Mouse (Mus musculus) liver, embryonic 14.5 days (tissue): ENCODE measurements around the gene Abcf3. TPM values are rescaled to one million over a fixed set of nuclear protein-coding genes. Genes with fewer than 3 reads are reported as not detected.

Source experiments
- ATAC-seq: fragments of 200-750 bp; cut with Nextera tagmentation; 2 replicates; pipeline ENCODE4 v1.8.0; 2017; ENCODE audit warnings: moderate number of reproducible peaks, mild to moderate bottlenecking, moderate library complexity; ENCODE audit not compliant: insufficient read depth
- DNase-seq, 3 experiments: peaks; one replicate each; pipeline ENCODE4 v3.0.0-alpha.2; 2012 to 2013; ENCODE audit warnings: low read depth in 3 of 3, low spot score in 3 of 3
- H3K27ac ChIP-seq: fragments of 300-500 bp; sonication (generic); 2 replicates; pipeline ENCODE4 v1.5.1; 2014; ENCODE audit warnings: moderate library complexity, mild to moderate bottlenecking, control low read depth, inconsistent platforms
- H3K27me3 ChIP-seq: fragments of 300-500 bp; sonication (generic); 2 replicates; pipeline ENCODE4 v1.6.1; 2014; ENCODE audit warnings: mild to moderate bottlenecking, low read length, moderate library complexity; ENCODE audit not compliant: control insufficient read depth, insufficient read depth
- H3K36me3 ChIP-seq: fragments of 300-500 bp; sonication (generic); replicated peaks from 2 replicates; pipeline ENCODE4 v1.6.1; 2014; ENCODE audit warnings: low read depth; ENCODE audit not compliant: control insufficient read depth, insufficient read depth
- H3K4me1 ChIP-seq, 2 experiments: fragments of 200-500 bp in 1 of 2; fragments of 300-500 bp in 1 of 2; sonication (generic) in 1 of 2; replicated peaks; 2 replicates each; pipeline ENCODE4 v1.6.1; 2012 to 2014; ENCODE audit warnings: antibody characterized with exemption in 1 of 2, inconsistent platforms in 1 of 2, low read length in 1 of 2; ENCODE audit not compliant: control insufficient read depth in 2 of 2, insufficient read depth in 2 of 2
- H3K4me2 ChIP-seq: fragments of 300-500 bp; sonication (generic); 2 replicates; pipeline ENCODE4 v1.6.1; 2014; ENCODE audit warnings: low read depth, mild to moderate bottlenecking, control low read depth, moderate library complexity
- H3K4me3 ChIP-seq, 2 experiments: fragments of 200-500 bp in 1 of 2; fragments of 300-500 bp in 1 of 2; sonication (generic) in 1 of 2; 2 replicates each; pipeline ENCODE4 v1.5.1; 2012 to 2014; ENCODE audit warnings: low read depth in 2 of 2, low read length in 2 of 2, mild to moderate bottlenecking in 2 of 2, control low read depth in 1 of 2, inconsistent platforms in 1 of 2, moderate library complexity in 1 of 2; ENCODE audit not compliant: insufficient read depth in 1 of 2
- H3K9ac ChIP-seq: fragments of 300-500 bp; sonication (generic); replicated peaks from 2 replicates; pipeline ENCODE4 v1.6.1; 2014; ENCODE audit warnings: mild to moderate bottlenecking, control low read depth, moderate library complexity
- H3K9me3 ChIP-seq: fragments of 300-500 bp; sonication (generic); 2 replicates; pipeline ENCODE4 v1.6.1; 2016; ENCODE audit warnings: low read length, mixed read lengths; ENCODE audit not compliant: control insufficient read depth
- CTCF ChIP-seq: IDR thresholded peaks from 2 replicates; pipeline ENCODE4 v1.5.1; 2016; ENCODE audit warnings: antibody characterized with exemption, low read depth, control low read depth
- EP300 ChIP-seq: IDR thresholded peaks from 2 replicates; pipeline ENCODE4 v1.6.1; 2016; ENCODE audit warnings: antibody characterized with exemption, low read depth
- WGBS: fragments of 180-500 bp; shearing (Covaris S2); extraction: QIAGEN DNeasy Blood & Tissue Kit; methylation state at CpG from one replicate; pipeline ENCODE4 v1.1.7; 2014; ENCODE audit not compliant: insufficient replicate concordance; 5-methylcytosine and 5-hydroxymethylcytosine counted together
- polyA plus RNA-seq, 2 experiments: library from polyadenylated mRNA; depleted of rRNA in 1 of 2; stranded (reverse) in 1 of 2; unstranded in 1 of 2; fragments of >200 nt; fragmentation: Nextera tagmentation in 1 of 2; extraction: Ambion mirVana in 1 of 2; gene quantifications; 2 replicates each; pipeline versions ENCODE4 v1.2.1 to v1.2.3; 2012 to 2014

Abcf3 gene
- polyA plus RNA-seq, 2 experiments = 14.3 to 19.5 TPM

DNA sequence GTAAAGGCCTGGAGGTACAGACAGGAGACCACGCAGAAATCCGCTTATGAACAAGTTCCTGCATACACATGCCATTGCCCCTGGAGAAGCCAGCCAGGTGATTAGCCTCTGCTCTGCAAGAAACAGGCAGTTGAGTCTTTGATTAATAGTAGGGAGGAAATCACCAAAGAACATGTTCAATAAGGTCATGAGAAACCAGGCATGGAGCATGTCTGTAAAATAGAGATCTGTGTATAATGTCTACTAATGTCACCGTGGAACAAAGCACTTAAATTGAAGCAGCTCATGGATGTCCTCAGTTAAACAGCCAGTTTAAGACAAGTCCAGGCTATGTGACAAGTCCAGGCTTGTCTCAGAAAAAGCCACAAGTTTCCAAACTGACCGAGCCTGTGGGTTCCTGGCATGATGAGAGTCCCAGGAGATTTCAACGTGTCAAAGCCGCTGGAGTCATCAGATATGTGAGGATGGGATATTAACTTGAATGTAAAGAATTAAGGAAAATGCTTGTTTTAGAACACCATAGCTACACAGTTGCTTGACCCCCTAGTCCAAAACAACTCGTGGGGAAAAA, 37.0 kb upstream of the Abcf3 start:
- Histone ChIP-seq H3K4me2 (no peak overlapping the region), H3K4me3 (no peak overlapping the region), H3K9ac (no peak overlapping the region), H3K27me3 (no peaks in the 10 kb centered on the region), H3K4me1 (no peaks in the 10 kb centered on the region), H3K27ac (no peak overlapping the region), H3K9me3 (no peaks in the 10 kb centered on the region), H3K36me3 (peaks cover 43% of the 10 kb centered on the region)
- DNase-seq (no peak), ATAC-seq (no peak)
- WGBS = 73% methylated on average over 7 of the region's 7 CpGs
- TF ChIP-seq EP300 (no peak), CTCF (no peak)

DNA sequence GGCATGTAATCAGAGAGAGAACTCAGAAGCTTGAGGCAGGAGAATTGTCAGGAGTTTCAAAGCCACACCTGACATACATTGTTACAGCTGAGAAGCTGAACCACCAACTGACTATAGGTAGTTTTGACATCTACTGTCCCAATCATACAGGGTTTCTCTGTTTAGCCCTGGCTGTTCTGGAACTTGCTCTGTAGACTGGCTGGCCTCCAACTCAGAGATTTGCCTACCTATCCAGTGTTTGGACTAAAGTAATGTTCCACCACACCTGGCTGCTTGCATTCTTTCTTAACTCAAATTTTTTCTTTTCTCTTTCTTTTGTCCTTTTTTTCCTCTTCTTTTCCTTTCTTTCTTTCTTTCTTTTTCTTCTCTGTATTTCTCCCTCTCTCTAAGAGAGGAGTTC, 32.3 kb upstream of the Abcf3 start:
- H3K9me3 ChIP-seq = no peaks in the 10 kb centered on the region
- H3K4me3 ChIP-seq = peak overlapping the region in 1 of 2 experiments; percentile 87; a peak in 2 of 4 replicates
- peak overlapping the region; percentile 88 for H3K9ac ChIP-seq
- TF ChIP-seq CTCF (no peak), EP300 (no peak)
- no peak for ATAC-seq
- peaks cover 5% of the 10 kb centered on the region for H3K36me3 ChIP-seq
- H3K4me2 ChIP-seq = peak overlapping the region; percentile 77
- no peaks in the 10 kb centered on the region for H3K27me3 ChIP-seq
- DNase-seq = no peak
- H3K4me1 ChIP-seq = peaks cover 5 to 9% of the 10 kb centered on the region in 2 experiments; a peak in 3 of 4 replicates
- peak overlapping the region; percentile 42; the same call in 1 of the 2 replicates for H3K27ac ChIP-seq

DNA sequence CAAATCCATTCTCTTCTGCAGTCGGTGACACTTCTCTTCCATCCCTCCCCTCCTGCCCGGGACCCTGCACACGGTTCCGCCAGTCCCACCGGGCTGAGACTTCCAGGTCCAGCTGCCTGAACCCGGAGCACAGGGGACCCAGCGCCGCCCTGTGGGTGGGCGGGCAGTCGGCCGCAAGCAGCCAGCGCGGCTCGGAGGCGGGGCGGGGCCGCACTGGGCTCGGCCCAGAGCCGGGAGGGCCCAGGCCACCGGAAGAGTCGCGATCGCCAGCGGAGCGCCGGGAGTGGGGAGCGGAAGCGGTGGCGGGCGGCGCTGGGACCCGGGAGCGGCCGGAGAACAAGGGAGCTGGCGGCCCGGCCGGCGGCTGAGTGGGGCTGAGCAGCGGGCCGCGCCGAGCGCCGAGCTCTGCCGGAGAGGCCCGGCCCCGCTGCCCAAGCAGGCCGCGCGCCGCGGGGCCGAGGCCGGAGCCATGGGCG, 31.6 kb upstream of the Abcf3 start, which contains the start of gene Dvl3:
TSS of gene Dvl3 (plus strand) at position 257 of the 476 bp plus-strand sequence.
- H3K27me3 ChIP-seq = no peaks in the 10 kb centered on the region
- WGBS = under 1% methylated on average over 55 of the region's 55 CpGs
- peak; percentile 96 for ATAC-seq
- H3K9ac ChIP-seq = peak within 1 kb of the TSS; percentile 88
- H3K4me2 ChIP-seq = peak within 1 kb of the TSS; percentile 77
- H3K36me3 ChIP-seq = no peaks in the 10 kb centered on the region; the same call in 1 of the 2 replicates
- TF ChIP-seq EP300 (no peak), CTCF (peak; percentile 65)
- H3K9me3 ChIP-seq = no peaks in the 10 kb centered on the region
- H3K4me3 ChIP-seq = peak within 1 kb of the TSS; percentile 72 to 87
- peak within 1 kb of the TSS; percentile 43 for H3K27ac ChIP-seq
- H3K4me1 ChIP-seq = peaks cover 5 to 9% of the 10 kb centered on the region in 2 experiments; a peak in 3 of 4 replicates
- DNase-seq = peak; percentile 73 to 76 (median 75)

DNA sequence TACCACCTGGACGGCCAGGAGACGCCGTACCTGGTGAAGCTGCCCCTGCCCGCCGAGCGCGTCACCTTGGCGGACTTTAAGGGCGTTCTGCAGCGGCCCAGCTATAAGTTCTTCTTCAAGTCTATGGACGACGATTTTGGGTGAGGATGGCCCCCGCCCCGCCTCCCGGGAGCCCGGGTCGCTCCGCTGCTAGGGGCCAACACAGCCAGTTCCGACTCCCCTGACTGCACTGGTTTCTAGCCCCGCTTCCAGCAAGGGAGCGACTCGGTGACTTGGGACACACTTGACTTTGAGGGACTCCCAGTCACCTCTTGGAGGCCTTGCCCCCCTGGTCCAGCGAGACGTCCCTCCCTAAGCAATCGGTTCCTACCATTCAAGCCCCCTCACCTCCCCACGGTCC, 31.2 kb upstream of the Abcf3 start:
- WGBS = under 1% methylated on average over 26 of the region's 26 CpGs
- Histone ChIP-seq H3K4me3 (peak overlapping the region; percentile 72 to 87), H3K27ac (peak overlapping the region; percentile 43), H3K36me3 (no peaks in the 10 kb centered on the region; the same call in 1 of the 2 replicates), H3K4me2 (peak overlapping the region; percentile 77), H3K4me1 (peaks cover 5 to 9% of the 10 kb centered on the region in 2 experiments; a peak in 3 of 4 replicates), H3K9ac (peak overlapping the region; percentile 88), H3K27me3 (no peaks in the 10 kb centered on the region), H3K9me3 (no peaks in the 10 kb centered on the region)
- ATAC-seq (peak; percentile 54), DNase-seq (no peak)
- TF ChIP-seq EP300 = no peak
- no peak for TF ChIP-seq CTCF

DNA sequence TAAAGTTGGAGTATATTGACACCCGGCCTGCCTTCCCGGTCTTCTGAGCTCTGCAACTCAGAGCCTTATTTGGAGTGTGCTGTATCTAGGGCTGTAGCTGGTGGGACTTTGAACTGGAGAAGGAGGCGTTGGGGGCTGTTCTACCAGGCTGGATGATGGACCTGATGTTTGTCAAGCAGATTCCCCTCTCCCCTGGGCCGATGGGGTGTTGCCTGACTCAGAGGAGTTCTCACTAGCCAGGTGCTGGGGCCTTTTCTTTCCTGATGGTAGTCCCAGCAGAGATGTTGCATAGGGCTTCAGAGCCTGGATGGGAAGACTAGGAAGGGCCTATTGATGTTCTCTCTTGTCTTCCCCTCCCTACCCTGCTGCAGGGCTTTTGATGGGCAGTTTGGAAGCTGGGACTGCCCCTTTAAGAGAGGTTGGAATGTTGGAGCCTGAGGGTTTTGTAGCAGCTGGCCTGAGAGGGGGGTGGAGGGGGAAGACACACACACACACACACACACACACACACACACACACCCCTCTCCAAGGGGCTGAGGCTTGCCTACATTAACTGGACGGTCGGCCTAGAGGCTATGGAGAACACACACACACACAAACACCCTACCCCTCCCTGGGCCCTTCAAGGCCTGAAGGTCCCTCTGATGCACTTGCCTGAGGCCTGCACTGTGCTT, 30.5 kb upstream of the Abcf3 start:
- no peaks in the 10 kb centered on the region; the same call in 1 of the 2 replicates for H3K36me3 ChIP-seq
- DNase-seq = no peak
- H3K9ac ChIP-seq = peak overlapping the region; percentile 88
- H3K27ac ChIP-seq = peak overlapping the region; percentile 15; the same call in 1 of the 2 replicates
- peak overlapping the region; percentile 72 to 87 for H3K4me3 ChIP-seq
- peaks cover 5 to 9% of the 10 kb centered on the region in 2 experiments; a peak in 3 of 4 replicates for H3K4me1 ChIP-seq
- no peaks in the 10 kb centered on the region for H3K9me3 ChIP-seq
- peak overlapping the region; percentile 77 for H3K4me2 ChIP-seq
- 0 out of 2 replicates have a peak, but pooled peaks have one; percentile 11 for ATAC-seq
- no peak for TF ChIP-seq EP300
- no peak for TF ChIP-seq CTCF
- no peaks in the 10 kb centered on the region for H3K27me3 ChIP-seq
- 12% methylated on average over 6 of the region's 6 CpGs for WGBS
